Mouse (Mus musculus): ENCODE measurements around the gene Crebzf.
A peak's percentile ranks its signal among the peaks of the same experiment; 100 is the strongest.

The Crebzf gene

GRCm38 (mm10) chr7:90442518-90443080 lies at the start of gene Crebzf:
Gene Crebzf, plus strand, starts transcription at chr7:90442729.
- peak; percentile 99 for DNase-seq

GRCm38 (mm10) chr7:90395073-90395472 lies 47.5 kb upstream of the Crebzf start:
- no peak for DNase-seq

- no peak for DNase-seq
Observed at GRCm38 (mm10) chr7:90395928-90396327, 46.6 kb upstream of the Crebzf start.

GRCm38 (mm10) chr7:90409934-90410333 lies 32.6 kb upstream of the Crebzf start:
- DNase-seq, result peak; percentile 58 to 77

GRCm38 (mm10) chr7:90426020-90427001 lies 16.2 kb upstream of the Crebzf start, which contains the start of gene Ccdc89:
Gene Ccdc89, plus strand, starts transcription at chr7:90426577.
- DNase-seq, result peak; percentile 86 to 92

- no peak for DNase-seq
Observed at GRCm38 (mm10) chr7:90427006-90427405, 15.5 kb upstream of the Crebzf start.

GRCm38 (mm10) chr7:90432221-90432620 lies 10.3 kb upstream of the Crebzf start:
- no peak for DNase-seq

- DNase-seq, result no peak
Observed at GRCm38 (mm10) chr7:90440044-90440443, 2.5 kb upstream of the Crebzf start.

- no peak for DNase-seq
Observed at GRCm38 (mm10) chr7:90442070-90442469, 459 bp upstream of the Crebzf start.

GRCm38 (mm10) chr7:90443101-90444091 lies 867 bp downstream of the Crebzf start:
- DNase-seq, result peak; percentile 67 to 86

GRCm38 (mm10) chr7:90444206-90444605 lies 1.7 kb downstream of the Crebzf start:
- peak in 1 of 2 experiments; percentile 9 for DNase-seq

- no peak for DNase-seq
Observed at GRCm38 (mm10) chr7:90456149-90456844, 13.8 kb downstream of the Crebzf start.

- DNase-seq, result peak; percentile 90 to 95
Observed at GRCm38 (mm10) chr7:90456845-90457468, 14.4 kb downstream of the Crebzf start, which contains the start of gene Tmem126a. Gene Tmem126a, minus strand, starts transcription at chr7:90457229.

- peak in 1 of 2 experiments; percentile 36 for DNase-seq
Observed at GRCm38 (mm10) chr7:90457517-90457916, 15.0 kb downstream of the Crebzf start.

- DNase-seq, result no peak
Observed at GRCm38 (mm10) chr7:90460330-90460729, 17.8 kb downstream of the Crebzf start.

GRCm38 (mm10) chr7:90460930-90461329 lies 18.4 kb downstream of the Crebzf start:
- peak; percentile 49 to 68 for DNase-seq

GRCm38 (mm10) chr7:90461441-90461840 lies 18.9 kb downstream of the Crebzf start:
- DNase-seq, result no peak

- DNase-seq, result no peak
Observed at GRCm38 (mm10) chr7:90473511-90473910, 31.0 kb downstream of the Crebzf start.

- peak; percentile 98 to 100 for DNase-seq
Observed at GRCm38 (mm10) chr7:90475793-90476312, 33.3 kb downstream of the Crebzf start, which contains the start of gene Tmem126b. Gene Tmem126b, minus strand, starts transcription at chr7:90476001.

- DNase-seq, result peak in 1 of 2 experiments; percentile 63
Observed at GRCm38 (mm10) chr7:90476313-90477245, 34.0 kb downstream of the Crebzf start, which contains the start of gene Dlg2. Gene Dlg2, plus strand, starts transcription at chr7:90476672.
